8 mouse cellular contexts compared by ENCODE assay signal in the genomic region with DNA sequence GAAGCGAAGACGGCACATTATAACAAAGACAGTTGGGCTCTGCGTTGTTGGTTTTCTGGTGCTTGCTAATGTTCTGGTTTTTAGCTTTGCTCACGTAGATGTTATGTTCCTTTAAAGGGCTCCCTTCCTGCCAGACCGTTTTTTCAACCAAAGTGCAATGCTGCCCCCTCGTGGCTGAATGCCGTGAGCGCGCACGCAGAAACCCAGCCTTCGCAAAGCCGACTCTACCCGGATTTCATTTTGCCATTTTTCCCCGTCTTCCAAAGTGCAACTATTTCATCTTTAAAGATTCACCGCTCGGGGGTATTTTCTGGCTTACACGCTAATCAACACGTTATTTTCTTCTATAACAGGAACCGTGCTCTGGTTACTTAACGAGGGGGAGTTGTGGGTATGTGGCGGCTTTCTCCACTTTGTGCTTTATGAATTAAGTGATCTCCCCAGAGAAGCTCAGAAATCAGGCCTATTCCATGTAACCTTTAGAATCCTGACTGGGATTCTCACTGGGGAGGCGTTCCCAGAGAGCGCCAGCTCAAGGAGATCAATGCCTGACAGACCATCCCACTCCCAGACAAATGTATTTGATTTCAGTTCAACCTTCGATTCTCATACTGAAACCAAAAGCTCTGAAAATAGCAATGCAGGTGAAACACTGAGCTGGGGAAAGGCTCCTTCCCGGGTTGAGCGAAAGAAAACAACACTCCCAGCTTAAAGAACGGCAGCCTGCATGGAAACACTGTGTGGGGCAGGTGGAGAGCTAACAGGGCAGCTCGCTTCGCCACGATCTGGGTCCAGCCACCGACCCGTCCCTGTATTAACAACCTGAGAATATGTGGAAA.
DNase-seq lines count a peak whose midpoint lies in the region; ATAC-seq and TF ChIP-seq lines count a peak whose summit lies in the region.

No protein-coding gene starts in this region.

- intact Hi-C loops in left cerebral cortex, postnatal 36 days (cut with DNase I), result loop anchor here (5.0 to 10.0 kb wide), 5 partner anchors 216 to 1811 kb away; no protein-coding TSS in a partner anchor

- peak overlapping the region; percentile 42 for H3K4me3 ChIP-seq in intestine, postnatal 0 days (ENCODE audit: low read depth, low read length)
- H3K4me3 ChIP-seq in midbrain, embryonic 10.5 days, result peak overlapping the region; percentile 45

- peak; percentile 73 for DNase-seq in adrenal gland, adult 8-10 months
- DNase-seq in embryo, embryonic 11.5 days (ENCODE audit: low read depth, low spot score), result peak; percentile 82
- peak; percentile 91 to 94 for DNase-seq in left cerebral cortex, postnatal 36 days (ENCODE audit: low spot score in 2 of 2)
- DNase-seq in midbrain, embryonic 10.5 days (ENCODE audit: low spot score), result peak; percentile 91
- DNase-seq in right cerebral cortex, postnatal 36 days (ENCODE audit: low spot score in 2 of 2), result peak; percentile 85 to 89
- DNase-seq in urinary bladder, postnatal 4 days (ENCODE audit: low spot score in 2 of 2), result peak; percentile 87 to 95

- TF ChIP-seq CTCF in intestine, postnatal 0 days (IDR thresholded peaks at IDR 0.05; ENCODE audit: low read depth), result peak; percentile 93

- no peaks in the 10 kb centered on the region for H3K27me3 ChIP-seq in intestine, postnatal 0 days (replicated peaks; ENCODE audit: control insufficient read depth, insufficient read depth, low read length)
- peaks cover 33% of the 10 kb centered on the region for H3K27me3 ChIP-seq in midbrain, embryonic 10.5 days (ENCODE audit: low read depth, poor library complexity, severe bottlenecking)

- H3K9ac ChIP-seq in intestine, postnatal 0 days (ENCODE audit: low read depth, low read length), result 0 out of 2 replicates have a peak overlapping the region, but pooled peaks have one; percentile 32

- 13% methylated on average over 32 of the region's 32 CpGs for WGBS in intestine, postnatal 0 days
- WGBS in midbrain, embryonic 10.5 days, result 10% methylated on average over 32 of the region's 32 CpGs

- no peaks in the 10 kb centered on the region for H3K36me3 ChIP-seq in intestine, postnatal 0 days (ENCODE audit: control insufficient read depth, insufficient read depth)
- H3K36me3 ChIP-seq in midbrain, embryonic 10.5 days, result no peaks in the 10 kb centered on the region

- no peaks in the 10 kb centered on the region; the same call in 1 of the 2 replicates for H3K4me1 ChIP-seq in intestine, postnatal 0 days (replicated peaks; ENCODE audit: control insufficient read depth, insufficient read depth, low read length)
- peaks cover 23% of the 10 kb centered on the region for H3K4me1 ChIP-seq in midbrain, embryonic 10.5 days

- H3K4me2 ChIP-seq in intestine, postnatal 0 days (replicated peaks; ENCODE audit: low read depth), result peak overlapping the region; percentile 76

- ATAC-seq in granulocyte monocyte progenitor cell, adult 5-6 weeks (replicated peaks; ENCODE audit: poor library complexity, severe bottlenecking), result peak; percentile 94
- ATAC-seq in intestine, postnatal 0 days, result peak; percentile 80

- no peaks in the 10 kb centered on the region for H3K9me3 ChIP-seq in intestine, postnatal 0 days (ENCODE audit: control insufficient read depth)
- no peaks in the 10 kb centered on the region for H3K9me3 ChIP-seq in midbrain, embryonic 10.5 days (replicated peaks)

- no peak overlapping the region for H3K27ac ChIP-seq in intestine, postnatal 0 days (ENCODE audit: low read depth, low read length)
- peak overlapping the region; percentile 72 for H3K27ac ChIP-seq in midbrain, embryonic 10.5 days (replicated peaks)
